Mouse (Mus musculus) forebrain, embryonic 12.5 days (tissue): ENCODE measurements at regions not wholly inside any gene's neighbourhood (a gene's known extent, or its start where the extent isn't known, plus 50 kb on each side); places are given as distances from the start of the nearest gene placed in this dataset.

ENCODE experiments used
- ATAC-seq: fragments of 200-750 bp; cut with Nextera tagmentation; 2 replicates; pipeline ENCODE4 v1.8.0; 2017; ENCODE audit warnings: moderate TSS enrichment; ENCODE audit not compliant: low FRiP score
- H3K27ac ChIP-seq: fragments of 300-500 bp; sonication (generic); 2 replicates; pipeline ENCODE4 v1.5.1; 2016; ENCODE audit warnings: mild to moderate bottlenecking
- H3K27me3 ChIP-seq: fragments of 300-500 bp; sonication (generic); 2 replicates; pipeline ENCODE4 v1.6.1; 2016; ENCODE audit warnings: mild to moderate bottlenecking
- H3K36me3 ChIP-seq: fragments of 300-500 bp; sonication (generic); replicated peaks from 2 replicates; pipeline ENCODE4 v1.6.1; 2016; ENCODE audit warnings: mild to moderate bottlenecking
- H3K4me1 ChIP-seq: fragments of 300-500 bp; sonication (generic); 2 replicates; pipeline ENCODE4 v1.6.1; 2016
- H3K4me2 ChIP-seq: fragments of 300-500 bp; sonication (generic); 2 replicates; pipeline ENCODE4 v1.6.1; 2016; ENCODE audit warnings: mild to moderate bottlenecking, moderate library complexity
- H3K4me3 ChIP-seq: fragments of 300-500 bp; sonication (generic); replicated peaks from 2 replicates; pipeline ENCODE4 v1.5.1; 2016; ENCODE audit warnings: mild to moderate bottlenecking
- H3K9ac ChIP-seq: fragments of 300-500 bp; sonication (generic); 2 replicates; pipeline ENCODE4 v1.6.1; 2016; ENCODE audit warnings: mild to moderate bottlenecking
- H3K9me3 ChIP-seq: fragments of 300-500 bp; sonication (generic); 2 replicates; pipeline ENCODE4 v1.6.1; 2016
- WGBS: fragments of 180-500 bp; shearing (Covaris S2); methylation state at CpG from one replicate; pipeline ENCODE4 v1.1.7; 2016; 5-methylcytosine and 5-hydroxymethylcytosine counted together

DNA sequence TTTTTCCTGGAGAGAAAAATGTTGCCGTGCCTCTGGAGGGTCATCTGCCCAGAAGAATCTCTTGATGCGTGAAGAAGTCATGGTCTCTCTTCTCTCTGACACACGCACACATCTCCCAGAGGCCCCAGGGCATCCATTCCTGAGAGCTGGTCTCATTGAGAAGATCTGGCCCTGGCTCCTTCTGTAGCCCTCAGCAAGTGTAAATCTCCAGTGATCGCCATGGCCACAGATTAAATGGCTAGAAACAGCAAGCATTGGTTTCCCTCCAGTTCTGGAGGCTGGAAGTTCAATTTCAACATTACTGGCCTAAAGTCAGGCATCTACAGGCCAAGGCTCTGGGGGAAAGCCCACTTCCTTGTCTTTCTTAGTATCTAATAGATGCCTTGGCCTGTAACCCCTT, 155.9 kb downstream of the Zfp36l2 start:
- H3K36me3 ChIP-seq: no peaks in the 10 kb centered on the region
- H3K27ac ChIP-seq: no peak overlapping the region
- H3K27me3 ChIP-seq: peaks cover 8% of the 10 kb centered on the region; the same call in 1 of the 2 replicates
- ATAC-seq: no peak
- peaks cover 15% of the 10 kb centered on the region for H3K4me1 ChIP-seq
- H3K4me3 ChIP-seq: no peak overlapping the region
- no peak overlapping the region for H3K9ac ChIP-seq
- H3K4me2 ChIP-seq: no peak overlapping the region
- no peaks in the 10 kb centered on the region for H3K9me3 ChIP-seq
- WGBS: 85% methylated on average over 4 of the region's 4 CpGs

DNA sequence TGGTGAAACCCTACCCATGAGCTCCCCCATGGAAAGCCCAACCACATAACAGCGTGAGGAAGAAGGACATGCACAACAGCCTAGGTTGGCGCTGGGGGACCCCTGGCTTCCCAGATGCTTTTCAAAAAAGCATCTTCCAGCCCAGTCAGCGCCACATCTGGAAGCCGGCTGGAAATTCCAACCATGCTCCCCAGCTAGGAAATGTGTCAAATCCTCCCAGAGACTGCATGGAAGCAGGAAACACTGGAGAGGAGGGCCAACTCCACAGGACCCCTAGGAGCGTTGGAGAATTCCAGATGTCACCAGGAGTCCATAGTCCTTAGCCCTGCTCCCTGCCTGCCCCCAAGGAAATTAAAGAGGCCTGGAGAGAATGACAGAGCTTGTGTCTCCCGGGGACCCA, 156.4 kb downstream of the Zfp36l2 start:
- ATAC-seq: no peak
- no peak overlapping the region for H3K4me2 ChIP-seq
- peaks cover 15% of the 10 kb centered on the region for H3K4me1 ChIP-seq
- peaks cover 8% of the 10 kb centered on the region; the same call in 1 of the 2 replicates for H3K27me3 ChIP-seq
- no peak overlapping the region for H3K27ac ChIP-seq
- no peak overlapping the region for H3K9ac ChIP-seq
- no peaks in the 10 kb centered on the region for H3K9me3 ChIP-seq
- H3K36me3 ChIP-seq: no peaks in the 10 kb centered on the region
- WGBS: 79% methylated on average over 6 of the region's 6 CpGs
- H3K4me3 ChIP-seq: no peak overlapping the region

DNA sequence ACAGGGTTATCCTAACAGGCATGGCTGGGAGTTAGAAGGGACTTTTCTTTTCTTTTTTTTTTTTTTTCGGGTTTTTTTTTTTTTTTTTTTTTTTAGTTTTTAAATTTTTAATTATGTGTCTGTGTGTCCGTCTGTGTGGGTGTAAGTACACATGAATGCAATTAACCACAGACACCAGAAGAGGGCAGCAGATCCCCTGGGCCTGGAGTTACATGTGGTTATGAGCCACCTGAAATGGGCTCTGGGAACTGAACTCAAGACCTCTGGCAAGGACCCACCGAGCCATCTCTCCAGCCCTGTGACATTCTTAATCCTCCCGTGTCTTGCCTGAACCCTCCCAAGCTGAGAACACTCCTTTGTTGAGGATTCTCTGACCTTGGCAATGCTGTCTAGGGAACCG, 157.0 kb downstream of the Zfp36l2 start:
- Histone ChIP-seq H3K27me3 (peaks cover 8% of the 10 kb centered on the region; the same call in 1 of the 2 replicates), H3K27ac (no peak overlapping the region), H3K4me2 (no peak overlapping the region), H3K4me1 (peaks cover 12% of the 10 kb centered on the region), H3K9ac (no peak overlapping the region), H3K36me3 (no peaks in the 10 kb centered on the region), H3K4me3 (no peak overlapping the region), H3K9me3 (no peaks in the 10 kb centered on the region)
- no peak for ATAC-seq
- WGBS: 80% methylated on average over 5 of the region's 5 CpGs

DNA sequence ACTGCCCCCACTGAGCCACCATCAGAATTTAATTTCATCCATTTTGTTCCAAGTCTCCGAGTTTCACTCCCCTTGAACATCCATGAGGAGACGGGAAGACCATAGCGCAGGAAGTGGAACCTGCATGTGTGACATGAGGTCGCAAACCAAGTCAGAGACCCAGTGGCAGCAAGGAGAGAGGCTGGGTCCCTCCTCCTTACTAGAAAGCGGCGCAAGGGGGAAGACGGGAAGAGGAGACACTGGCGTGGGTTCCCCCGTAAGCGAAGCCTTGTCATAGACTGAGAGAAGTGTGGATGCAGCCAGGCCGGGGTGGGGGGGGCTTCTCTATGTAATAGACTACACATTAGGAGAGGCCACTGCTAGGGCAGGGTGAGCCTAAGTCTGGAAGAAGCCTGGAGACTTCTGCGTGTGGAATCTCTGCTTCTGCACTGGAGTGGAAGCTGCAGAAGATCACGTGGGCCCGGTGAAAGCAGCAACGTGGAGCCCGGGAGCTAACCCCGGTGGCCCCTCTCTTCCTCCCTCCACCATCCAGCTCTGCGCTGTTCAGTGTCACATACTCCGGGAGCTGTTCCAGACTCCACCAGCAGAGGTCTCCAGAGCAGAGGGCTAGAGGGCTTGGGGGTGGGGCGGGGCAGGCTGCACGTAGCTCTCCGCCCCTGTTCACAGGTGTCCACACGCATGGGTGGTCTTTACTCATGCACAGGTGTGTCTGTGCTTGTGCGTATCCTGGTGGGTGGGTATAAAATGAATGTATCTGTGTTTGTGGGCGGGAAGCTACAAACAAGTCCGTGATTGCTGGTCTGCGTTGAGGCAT, 159.4 kb downstream of the Zfp36l2 start:
- 23% methylated on average over 27 of the region's 27 CpGs for WGBS
- 0 out of 2 replicates have a peak overlapping the region, but pooled peaks have one; percentile 13 for H3K9ac ChIP-seq
- peaks cover 12% of the 10 kb centered on the region for H3K4me1 ChIP-seq
- peak overlapping the region; percentile 46 for H3K4me2 ChIP-seq
- ATAC-seq: peak; percentile 87
- H3K9me3 ChIP-seq: peaks cover 6% of the 10 kb centered on the region; the same call in 1 of the 2 replicates
- H3K36me3 ChIP-seq: no peaks in the 10 kb centered on the region
- H3K4me3 ChIP-seq: no peak overlapping the region
- peaks cover 8% of the 10 kb centered on the region; the same call in 1 of the 2 replicates for H3K27me3 ChIP-seq
- no peak overlapping the region for H3K27ac ChIP-seq

DNA sequence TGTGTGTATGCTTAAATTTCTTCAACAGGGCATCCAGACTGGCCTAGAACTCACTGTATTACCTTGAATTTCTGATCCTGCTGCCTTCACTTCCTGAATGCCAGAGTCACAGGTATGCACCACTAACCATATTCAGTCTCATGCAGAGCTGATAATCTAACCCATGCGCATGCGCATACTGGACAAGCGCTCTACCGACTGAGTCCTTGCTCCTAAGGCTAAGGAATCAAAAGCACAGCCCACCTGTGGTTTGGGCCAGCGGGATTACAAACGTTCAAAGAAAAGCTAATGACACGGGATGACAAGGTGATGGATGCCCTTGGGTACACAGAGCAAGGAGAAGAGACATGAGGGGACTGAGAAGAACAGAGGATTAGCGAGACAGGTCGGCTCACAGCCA, 160.5 kb downstream of the Zfp36l2 start:
- no peak overlapping the region for H3K9ac ChIP-seq
- no peak overlapping the region for H3K4me3 ChIP-seq
- H3K9me3 ChIP-seq: peaks cover 6% of the 10 kb centered on the region; the same call in 1 of the 2 replicates
- H3K4me2 ChIP-seq: no peak overlapping the region
- peaks cover 8% of the 10 kb centered on the region; the same call in 1 of the 2 replicates for H3K27me3 ChIP-seq
- 75% methylated on average over 9 of the region's 9 CpGs for WGBS
- ATAC-seq: no peak
- no peaks in the 10 kb centered on the region for H3K36me3 ChIP-seq
- no peak overlapping the region for H3K27ac ChIP-seq
- peaks cover 12% of the 10 kb centered on the region for H3K4me1 ChIP-seq

DNA sequence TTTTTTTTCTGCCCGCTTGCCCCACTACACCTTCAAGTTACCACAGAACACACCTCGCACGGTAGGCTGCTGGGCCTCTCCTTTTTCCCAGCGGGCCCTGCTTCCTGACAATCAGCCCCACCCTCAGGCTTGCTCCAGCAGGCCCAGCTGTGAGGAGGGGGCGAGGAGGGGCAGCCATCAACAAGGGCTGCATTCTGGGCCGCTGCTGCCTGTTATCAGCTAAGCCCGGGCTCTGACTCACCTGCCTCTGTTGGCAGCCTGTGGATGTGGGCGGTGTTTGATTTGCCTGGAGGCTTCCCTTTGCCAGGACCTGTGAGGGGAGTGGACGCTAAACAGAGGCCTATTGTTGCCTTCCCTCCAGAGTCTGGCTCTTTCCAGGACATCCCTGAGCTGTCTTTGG, 161.6 kb downstream of the Zfp36l2 start:
- Histone ChIP-seq H3K9me3 (peaks cover 6% of the 10 kb centered on the region; the same call in 1 of the 2 replicates), H3K4me3 (no peak overlapping the region), H3K36me3 (no peaks in the 10 kb centered on the region), H3K9ac (no peak overlapping the region), H3K27me3 (peaks cover 8% of the 10 kb centered on the region; the same call in 1 of the 2 replicates), H3K27ac (no peak overlapping the region), H3K4me1 (peaks cover 12% of the 10 kb centered on the region), H3K4me2 (no peak overlapping the region)
- WGBS: 29% methylated on average over 9 of the region's 9 CpGs
- ATAC-seq: no peak

DNA sequence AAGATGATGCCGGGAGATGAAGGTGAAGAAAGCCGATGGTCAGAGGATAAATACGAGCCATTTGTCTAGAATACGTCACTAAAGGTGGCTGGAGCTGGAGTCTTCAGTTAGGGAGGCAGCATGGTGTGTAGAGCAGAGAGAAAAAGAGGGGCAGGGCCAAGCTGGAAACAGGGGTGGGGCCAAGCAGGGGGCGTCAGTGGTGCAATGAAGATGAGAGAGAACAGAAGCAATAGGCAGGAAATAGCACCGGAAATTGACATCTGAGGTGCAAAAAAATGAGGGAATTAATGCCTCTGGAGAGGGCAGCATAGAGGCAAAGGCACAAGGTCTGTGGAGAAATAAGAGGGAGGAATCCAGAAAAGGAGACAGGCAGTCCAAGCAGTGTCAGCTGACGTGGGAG, 165.4 kb downstream of the Zfp36l2 start:
- Histone ChIP-seq H3K36me3 (no peaks in the 10 kb centered on the region), H3K27me3 (no peaks in the 10 kb centered on the region), H3K4me1 (no peaks in the 10 kb centered on the region), H3K9ac (no peak overlapping the region), H3K4me3 (no peak overlapping the region), H3K9me3 (peaks cover 6% of the 10 kb centered on the region; the same call in 1 of the 2 replicates), H3K27ac (no peak overlapping the region), H3K4me2 (no peak overlapping the region)
- ATAC-seq: no peak
- 90% methylated on average over 7 of the region's 7 CpGs for WGBS

DNA sequence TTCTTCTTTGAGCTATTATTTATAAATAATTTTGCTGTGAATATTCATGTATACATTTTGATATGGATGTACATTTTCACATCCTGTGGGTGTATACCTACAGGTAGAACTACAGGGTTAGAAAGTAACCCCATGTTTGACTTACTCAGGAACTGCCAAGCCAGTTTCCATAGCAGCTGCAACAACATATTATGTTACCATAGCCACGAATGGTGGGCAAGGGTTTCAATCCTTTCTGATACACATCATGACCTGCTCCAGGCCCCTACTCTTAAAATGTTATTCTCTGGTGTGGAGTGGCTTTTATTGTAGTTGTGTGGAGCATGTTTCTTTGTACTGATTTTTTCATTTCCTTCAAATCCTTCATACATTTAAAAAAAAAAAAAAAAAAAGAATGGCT, 168.9 kb downstream of the Zfp36l2 start:
- no peak overlapping the region for H3K9ac ChIP-seq
- no peak for ATAC-seq
- no peaks in the 10 kb centered on the region for H3K27me3 ChIP-seq
- H3K4me1 ChIP-seq: no peaks in the 10 kb centered on the region
- H3K9me3 ChIP-seq: no peaks in the 10 kb centered on the region
- no peak overlapping the region for H3K4me2 ChIP-seq
- 67% methylated on average over 1 of the region's 1 CpGs for WGBS
- no peaks in the 10 kb centered on the region for H3K36me3 ChIP-seq
- no peak overlapping the region for H3K4me3 ChIP-seq
- no peak overlapping the region for H3K27ac ChIP-seq

DNA sequence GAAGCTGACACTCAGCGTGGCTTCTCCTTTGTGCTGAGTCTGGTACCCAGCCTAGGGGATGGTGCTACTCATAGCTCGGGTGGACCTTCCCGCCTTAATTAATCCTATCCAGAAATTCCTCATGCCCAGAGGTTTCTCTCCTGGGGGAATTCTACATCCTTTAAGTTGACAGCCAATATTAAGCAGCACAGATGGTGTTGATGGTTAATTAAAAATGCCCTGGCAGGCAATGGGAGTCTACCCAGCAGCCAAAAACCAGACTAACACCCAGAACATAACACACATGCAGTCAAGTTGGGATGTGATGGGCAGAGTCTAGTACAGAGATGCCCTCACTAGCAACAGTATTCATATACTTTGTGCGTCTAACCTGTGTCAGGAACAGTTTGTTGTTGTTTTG, 169.9 kb downstream of the Zfp36l2 start:
- WGBS: 75% methylated on average over 4 of the region's 4 CpGs
- ATAC-seq: no peak

DNA sequence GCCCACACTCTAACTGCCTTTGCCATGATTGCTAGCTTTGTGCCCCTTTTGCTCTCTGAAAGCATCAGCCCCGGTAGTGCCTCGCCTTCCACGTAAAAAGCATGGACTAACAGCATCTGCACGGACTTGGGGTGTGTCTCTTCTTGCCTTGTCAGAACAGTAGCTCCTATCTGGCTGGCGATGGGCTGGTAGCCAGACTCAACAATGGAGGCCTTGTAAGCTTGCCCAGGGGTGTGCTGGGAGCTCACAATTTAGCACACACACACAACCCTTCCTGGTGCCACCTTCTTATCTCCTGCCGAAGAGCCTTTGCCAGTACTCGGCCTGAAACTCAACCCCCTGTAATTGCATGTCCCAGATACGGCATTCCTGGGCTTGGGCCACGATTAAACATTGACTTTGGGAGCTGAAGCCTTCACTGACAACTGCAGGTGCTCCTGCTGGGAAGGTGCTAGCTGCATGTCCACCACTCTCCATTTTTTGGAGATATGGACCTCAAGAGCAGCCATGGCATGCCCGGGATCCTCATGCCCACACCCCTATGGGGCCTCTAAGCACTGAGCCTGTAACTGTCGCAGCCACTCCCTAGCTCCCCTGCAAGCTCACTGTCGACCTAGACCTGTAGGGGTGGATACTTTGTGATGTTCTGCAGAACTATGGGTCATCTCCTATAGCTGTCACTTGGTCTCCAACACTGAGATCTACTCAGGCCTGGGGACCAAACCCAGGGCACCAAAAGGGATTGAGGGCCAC, 166.7 kb upstream of the Haao start:
- Histone ChIP-seq H3K4me1 (0 out of 2 replicates have a peak, but pooled peaks cover 6% of the 10 kb centered on the region), H3K36me3 (no peaks in the 10 kb centered on the region), H3K4me3 (no peak overlapping the region), H3K9ac (no peak overlapping the region), H3K4me2 (no peak overlapping the region), H3K27ac (no peak overlapping the region), H3K27me3 (no peaks in the 10 kb centered on the region), H3K9me3 (no peaks in the 10 kb centered on the region)
- WGBS: 89% methylated on average over 12 of the region's 12 CpGs
- ATAC-seq: no peak

More for the DNA sequence above, 169.9 kb downstream of the Zfp36l2 start:
- no peaks in the 10 kb centered on the region for H3K36me3 ChIP-seq
- H3K27me3 ChIP-seq: no peaks in the 10 kb centered on the region
- no peak overlapping the region for H3K4me2 ChIP-seq
- H3K27ac ChIP-seq: no peak overlapping the region
- H3K9me3 ChIP-seq: no peaks in the 10 kb centered on the region
- no peaks in the 10 kb centered on the region for H3K4me1 ChIP-seq
- H3K9ac ChIP-seq: no peak overlapping the region
- H3K4me3 ChIP-seq: no peak overlapping the region

DNA sequence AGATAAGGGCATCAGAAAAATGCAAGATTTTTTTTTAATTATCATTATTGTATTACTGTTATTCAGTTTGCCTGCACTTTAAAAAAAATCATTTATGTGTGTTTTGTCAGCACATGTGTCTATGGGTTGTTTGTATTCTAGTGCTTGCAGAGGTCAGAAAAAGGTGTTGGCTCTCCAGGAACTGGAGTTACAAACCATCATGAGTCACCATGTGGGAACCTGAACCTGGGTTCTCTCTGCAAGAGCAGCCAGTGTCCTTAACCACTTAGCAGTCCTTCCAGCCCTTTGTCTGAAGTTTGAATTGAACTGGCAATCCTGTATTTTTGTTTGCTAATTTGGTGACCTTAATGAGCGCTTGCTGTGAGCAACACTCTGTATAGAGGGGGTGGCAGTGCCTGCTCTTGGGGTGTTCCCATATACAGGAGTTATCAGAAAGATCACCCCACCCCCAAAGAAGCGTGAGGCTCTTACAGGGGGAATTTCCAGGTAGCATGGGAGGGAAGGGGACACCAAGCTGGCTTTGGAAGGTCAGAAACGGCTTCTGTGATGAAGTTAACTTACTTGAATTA, 162.8 kb upstream of the Haao start:
- H3K27me3 ChIP-seq: no peaks in the 10 kb centered on the region
- no peak overlapping the region for H3K4me2 ChIP-seq
- WGBS: 51% methylated on average over 3 of the region's 3 CpGs
- no peak for ATAC-seq
- peaks cover 11% of the 10 kb centered on the region; the same call in 1 of the 2 replicates for H3K4me1 ChIP-seq
- H3K27ac ChIP-seq: no peak overlapping the region
- no peak overlapping the region for H3K9ac ChIP-seq
- no peak overlapping the region for H3K4me3 ChIP-seq
- no peaks in the 10 kb centered on the region for H3K36me3 ChIP-seq
- H3K9me3 ChIP-seq: no peaks in the 10 kb centered on the region

DNA sequence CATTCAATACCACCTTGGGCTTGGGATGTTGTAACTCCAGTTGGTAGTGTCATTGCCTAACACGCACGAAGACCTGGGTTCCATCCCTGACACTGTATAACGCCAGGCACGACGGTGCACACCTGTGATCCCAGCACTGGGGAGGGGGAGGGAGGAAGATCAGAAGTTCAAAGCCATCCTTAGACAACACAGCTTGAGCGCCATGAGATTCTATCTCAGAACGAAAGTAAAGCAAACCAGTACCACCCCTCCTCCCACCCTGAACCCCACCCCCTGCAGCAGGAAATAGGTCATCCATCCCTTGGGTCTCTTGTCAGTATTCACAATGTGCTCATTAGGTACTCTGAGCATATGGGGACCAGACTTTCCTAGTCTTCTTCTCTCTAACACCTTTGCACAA, 162.2 kb upstream of the Haao start:
- H3K4me1 ChIP-seq: peaks cover 11% of the 10 kb centered on the region; the same call in 1 of the 2 replicates
- H3K9ac ChIP-seq: no peak overlapping the region
- H3K9me3 ChIP-seq: no peaks in the 10 kb centered on the region
- no peaks in the 10 kb centered on the region for H3K27me3 ChIP-seq
- ATAC-seq: no peak
- no peak overlapping the region for H3K4me2 ChIP-seq
- H3K27ac ChIP-seq: no peak overlapping the region
- no peaks in the 10 kb centered on the region for H3K36me3 ChIP-seq
- WGBS: 89% methylated on average over 7 of the region's 7 CpGs
- no peak overlapping the region for H3K4me3 ChIP-seq
